Mouse (Mus musculus) forebrain, embryonic 14.5 days (tissue): Measurements from ENCODE around the gene Atp6v1d. TPM values are rescaled to one million over a fixed set of nuclear protein-coding genes. Genes with fewer than 3 reads are reported as not detected.

Experiments used
- ATAC-seq: fragments of 200-750 bp; cut with Nextera tagmentation; 2 replicates; pipeline ENCODE4 v1.8.0; 2017; ENCODE audit warnings: mild to moderate bottlenecking, moderate library complexity
- DNase-seq: peaks from one replicate; pipeline ENCODE4 v3.0.0-alpha.2; 2015; ENCODE audit warnings: low spot score
- H3K27ac ChIP-seq: fragments of 300-500 bp; sonication (generic); 2 replicates; pipeline ENCODE4 v1.5.1; 2014; ENCODE audit warnings: low read depth, mild to moderate bottlenecking, control low read depth, low read length, moderate library complexity
- H3K27me3 ChIP-seq: fragments of 300-500 bp; sonication (generic); replicated peaks from 2 replicates; pipeline ENCODE4 v1.6.1; 2014; ENCODE audit warnings: low read length, control low read depth, mixed read lengths; ENCODE audit not compliant: control insufficient read depth, insufficient read depth
- H3K36me3 ChIP-seq: fragments of 300-500 bp; sonication (generic); 2 replicates; pipeline ENCODE4 v1.6.1; 2014; ENCODE audit warnings: low read length, control low read depth; ENCODE audit not compliant: control insufficient read depth, insufficient read depth
- H3K4me1 ChIP-seq: fragments of 300-500 bp; sonication (generic); 2 replicates; pipeline ENCODE4 v1.6.1; 2014; ENCODE audit warnings: antibody characterized with exemption, low read length, control low read depth; ENCODE audit not compliant: control insufficient read depth, insufficient read depth
- H3K4me2 ChIP-seq: fragments of 300-500 bp; sonication (generic); 2 replicates; pipeline ENCODE4 v1.6.1; 2014; ENCODE audit warnings: mild to moderate bottlenecking, control low read depth, low read length
- H3K4me3 ChIP-seq: fragments of 300-500 bp; sonication (generic); 2 replicates; pipeline ENCODE4 v1.5.1; 2014; ENCODE audit warnings: low read depth, low read length, control low read depth
- H3K9ac ChIP-seq: fragments of 300-500 bp; sonication (generic); 2 replicates; pipeline ENCODE4 v1.6.1; 2014; ENCODE audit warnings: mild to moderate bottlenecking, low read length, control low read depth, moderate library complexity
- H3K9me3 ChIP-seq: fragments of 300-500 bp; sonication (generic); replicated peaks from 2 replicates; pipeline ENCODE4 v1.6.1; 2016; ENCODE audit warnings: low read length, control low read depth, mixed read lengths; ENCODE audit not compliant: control insufficient read depth
- WGBS: fragments of 180-500 bp; shearing (Covaris S2); extraction: QIAGEN DNeasy Blood & Tissue Kit; methylation state at CpG from one replicate; pipeline ENCODE4 v1.1.7; 2014; 5-methylcytosine and 5-hydroxymethylcytosine counted together
- polyA plus RNA-seq: library from polyadenylated mRNA; unstranded; fragments of >200 nt; fragmentation: Nextera tagmentation; extraction: Ambion mirVana; gene quantifications from 2 replicates; pipeline ENCODE4 v1.2.1, GENCODE M21; 2014

Gene Atp6v1d
- polyA plus RNA-seq, 1 experiment from 2014 or later, result 126 TPM

GRCm38 (mm10) chr12:78891149-78891548 is 29.7 kb upstream of the Atp6v1d start:
- Histone ChIP-seq H3K4me3 (no peak overlapping the region), H3K4me1 (no peaks in the 10 kb centered on the region), H3K36me3 (peaks cover 8% of the 10 kb centered on the region), H3K9ac (no peak overlapping the region), H3K27me3 (no peaks in the 10 kb centered on the region), H3K4me2 (no peak overlapping the region), H3K27ac (no peak overlapping the region), H3K9me3 (no peaks in the 10 kb centered on the region)
- 83% methylated on average over 2 of the region's 2 CpGs for WGBS
- ATAC-seq, result no peak
- no peak for DNase-seq

- no peak overlapping the region for H3K4me2 ChIP-seq
- ATAC-seq (no peak), DNase-seq (no peak)
- H3K4me3 ChIP-seq, result no peak overlapping the region
- H3K4me1 ChIP-seq, result no peaks in the 10 kb centered on the region
- no peaks in the 10 kb centered on the region for H3K9me3 ChIP-seq
- no peak overlapping the region for H3K27ac ChIP-seq
- H3K27me3 ChIP-seq, result no peaks in the 10 kb centered on the region
- H3K9ac ChIP-seq, result no peak overlapping the region
- peaks cover 18% of the 10 kb centered on the region for H3K36me3 ChIP-seq
- 79% methylated on average over 1 of the region's 1 CpGs for WGBS
These were observed 28.6 kb upstream of the Atp6v1d start for GRCm38 (mm10) chr12:78890062-78890461.

- Histone ChIP-seq H3K36me3 (peaks cover 52% of the 10 kb centered on the region), H3K27me3 (no peaks in the 10 kb centered on the region), H3K4me3 (no peak overlapping the region), H3K4me1 (no peaks in the 10 kb centered on the region), H3K9me3 (no peaks in the 10 kb centered on the region), H3K9ac (no peak overlapping the region), H3K4me2 (no peak overlapping the region), H3K27ac (no peak overlapping the region)
- ATAC-seq (no peak), DNase-seq (no peak)
- WGBS, result 98% methylated on average over 3 of the region's 3 CpGs
These were observed 13.1 kb upstream of the Atp6v1d start for GRCm38 (mm10) chr12:78874581-78874980.

GRCm38 (mm10) chr12:78868115-78868514 is 6.7 kb upstream of the Atp6v1d start:
- Histone ChIP-seq H3K9ac (no peak overlapping the region), H3K4me3 (no peak overlapping the region), H3K27ac (no peak overlapping the region), H3K9me3 (no peaks in the 10 kb centered on the region), H3K4me2 (no peak overlapping the region), H3K36me3 (peaks cover 35% of the 10 kb centered on the region), H3K4me1 (peaks cover 6% of the 10 kb centered on the region; the same call in 1 of the 2 replicates), H3K27me3 (no peaks in the 10 kb centered on the region)
- ATAC-seq (no peak), DNase-seq (no peak)
- WGBS, result 91% methylated on average over 1 of the region's 1 CpGs

GRCm38 (mm10) chr12:78865434-78865833 is 4.0 kb upstream of the Atp6v1d start:
- H3K4me3 ChIP-seq, result no peak overlapping the region
- peaks cover 16% of the 10 kb centered on the region for H3K4me1 ChIP-seq
- H3K9me3 ChIP-seq, result no peaks in the 10 kb centered on the region
- DNase-seq (no peak), ATAC-seq (no peak)
- WGBS, result 100% methylated on average over 1 of the region's 1 CpGs
- H3K27me3 ChIP-seq, result no peaks in the 10 kb centered on the region
- H3K27ac ChIP-seq, result no peak overlapping the region
- no peak overlapping the region for H3K9ac ChIP-seq
- no peak overlapping the region for H3K4me2 ChIP-seq
- H3K36me3 ChIP-seq, result peaks cover 22% of the 10 kb centered on the region

- H3K4me3 ChIP-seq, result peak overlapping the region; percentile 84
- H3K9me3 ChIP-seq, result no peaks in the 10 kb centered on the region
- H3K27ac ChIP-seq, result peak overlapping the region; percentile 86
- peak overlapping the region; percentile 81 for H3K4me2 ChIP-seq
- ATAC-seq (no peak; the same call in 1 of the 2 replicates), DNase-seq (no peak)
- WGBS, result under 1% methylated on average over 22 of the region's 22 CpGs
- H3K27me3 ChIP-seq, result no peaks in the 10 kb centered on the region
- H3K36me3 ChIP-seq, result peaks cover 1% of the 10 kb centered on the region; the same call in 1 of the 2 replicates
- H3K4me1 ChIP-seq, result peaks cover 17% of the 10 kb centered on the region
- H3K9ac ChIP-seq, result peak overlapping the region; percentile 87
These were observed 854 bp upstream of the Atp6v1d start for GRCm38 (mm10) chr12:78862254-78862730.

- Histone ChIP-seq H3K4me3 (peak overlapping the region; percentile 84), H3K4me2 (peak overlapping the region; percentile 81), H3K27me3 (no peaks in the 10 kb centered on the region), H3K36me3 (peaks cover 7% of the 10 kb centered on the region), H3K9ac (peak overlapping the region; percentile 80), H3K27ac (0 out of 2 replicates have a peak overlapping the region, but pooled peaks have one; percentile 33), H3K9me3 (no peaks in the 10 kb centered on the region), H3K4me1 (peaks cover 17% of the 10 kb centered on the region)
- no peak for DNase-seq
- under 1% methylated on average over 30 of the region's 30 CpGs for WGBS
- peak; percentile 35 for ATAC-seq
These were observed 430 bp downstream of the Atp6v1d start for GRCm38 (mm10) chr12:78860921-78861495.

GRCm38 (mm10) chr12:78848246-78848645 is 13.2 kb downstream of the Atp6v1d start:
- 97% methylated on average over 4 of the region's 4 CpGs for WGBS
- H3K36me3 ChIP-seq, result peaks cover 54% of the 10 kb centered on the region

GRCm38 (mm10) chr12:78842429-78842828 is 19.0 kb downstream of the Atp6v1d start:
- ATAC-seq, result no peak
- Histone ChIP-seq H3K4me2 (no peak overlapping the region), H3K9me3 (no peaks in the 10 kb centered on the region), H3K4me3 (no peak overlapping the region), H3K27ac (no peak overlapping the region), H3K9ac (no peak overlapping the region), H3K27me3 (no peaks in the 10 kb centered on the region), H3K36me3 (peaks cover 66% of the 10 kb centered on the region), H3K4me1 (no peaks in the 10 kb centered on the region)
- no peak for DNase-seq
- 98% methylated on average over 1 of the region's 1 CpGs for WGBS

More at GRCm38 (mm10) chr12:78848246-78848645, 13.2 kb downstream of the Atp6v1d start:
- Histone ChIP-seq H3K4me1 (no peaks in the 10 kb centered on the region), H3K4me2 (no peak overlapping the region), H3K4me3 (no peak overlapping the region), H3K9ac (no peak overlapping the region), H3K9me3 (no peaks in the 10 kb centered on the region), H3K27ac (no peak overlapping the region), H3K27me3 (no peaks in the 10 kb centered on the region)
- ATAC-seq (no peak), DNase-seq (no peak)
